Mouse (Mus musculus): ENCODE results near the gene Ptgr2. TPM values are rescaled to one million over a fixed set of nuclear protein-coding genes. Genes with fewer than 3 reads are reported as not detected.

Gene Ptgr2
- polyA plus RNA-seq, 1 experiment from 2014 or later, result 21.1 TPM

DNA sequence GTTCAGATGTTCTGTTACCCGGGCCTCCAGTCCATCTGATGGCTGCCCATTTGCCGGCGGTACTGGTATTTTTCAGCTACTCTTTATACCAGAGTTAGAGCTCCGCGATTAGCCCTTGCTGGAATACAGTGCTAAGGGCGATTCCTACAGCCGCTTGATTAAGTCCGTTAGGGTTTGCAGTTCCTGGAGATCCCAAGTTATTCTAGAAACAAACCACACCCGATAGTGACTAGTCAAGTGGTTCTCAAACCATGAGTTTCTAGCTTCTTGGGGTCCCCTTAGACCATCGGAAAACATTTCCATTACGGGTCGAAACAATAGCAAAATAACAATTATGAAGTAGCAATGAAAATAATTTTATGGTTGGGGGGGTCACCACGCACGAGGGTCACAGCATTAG, 641 bp upstream of the Ptgr2 start:
- Histone ChIP-seq H3K27me3 (ENCODE audit: control insufficient read depth, insufficient read depth, low read length) (no peaks in the 10 kb centered on the region), H3K9me3 (ENCODE audit: control insufficient read depth, low read length) (no peaks in the 10 kb centered on the region), H3K4me2 (replicated peaks; ENCODE audit: low read depth, low read length) (peak overlapping the region; percentile 67), H3K4me1 (ENCODE audit: control insufficient read depth, insufficient read depth, low read length) (0 out of 2 replicates have a peak, but pooled peaks cover 4% of the 10 kb centered on the region), H3K4me3 (ENCODE audit: low read length) (peak overlapping the region; percentile 57; the same call in 1 of the 2 replicates), H3K36me3 (ENCODE audit: control insufficient read depth, insufficient read depth, low read length) (no peaks in the 10 kb centered on the region), H3K27ac (ENCODE audit: low read depth, low read length) (no peak overlapping the region), H3K9ac (ENCODE audit: low read depth, low read length) (no peak overlapping the region)
- 77% methylated on average over 14 of the region's 14 CpGs for WGBS
- no peak for ATAC-seq (ENCODE audit: low FRiP score, low TSS enrichment)

DNA sequence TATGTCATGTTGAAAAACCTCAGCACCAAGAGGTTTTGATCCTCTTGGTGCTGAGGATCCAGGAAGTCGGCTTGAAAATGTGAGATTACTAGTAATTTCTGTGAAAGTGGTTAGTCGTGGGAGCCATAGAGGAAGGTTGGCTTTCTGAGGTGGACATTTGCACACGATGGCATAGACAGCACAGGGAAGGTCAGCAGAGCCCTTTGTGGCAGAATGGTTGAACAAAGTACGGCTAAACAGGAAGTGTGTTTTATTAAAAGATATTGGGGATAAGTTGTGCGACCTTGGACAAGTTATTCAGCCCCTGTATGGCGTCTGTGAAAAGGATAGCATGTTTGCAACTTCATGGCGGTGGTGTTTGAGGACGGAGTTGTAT, 549 bp downstream of the Ptgr2 start:
- Histone ChIP-seq H3K4me1 (ENCODE audit: control insufficient read depth, insufficient read depth, low read length) (0 out of 2 replicates have a peak, but pooled peaks cover 4% of the 10 kb centered on the region), H3K36me3 (ENCODE audit: control insufficient read depth, insufficient read depth, low read length) (no peaks in the 10 kb centered on the region), H3K9ac (ENCODE audit: low read depth, low read length) (peak overlapping the region; percentile 68), H3K4me2 (replicated peaks; ENCODE audit: low read depth, low read length) (peak overlapping the region; percentile 67), H3K9me3 (ENCODE audit: control insufficient read depth, low read length) (no peaks in the 10 kb centered on the region), H3K27me3 (ENCODE audit: control insufficient read depth, insufficient read depth, low read length) (no peaks in the 10 kb centered on the region), H3K27ac (ENCODE audit: low read depth, low read length) (no peak overlapping the region), H3K4me3 (ENCODE audit: low read length) (peak overlapping the region; percentile 57)
- ATAC-seq (ENCODE audit: low FRiP score, low TSS enrichment), result no peak
- WGBS, result 36% methylated on average over 8 of the region's 8 CpGs

GRCm38 (mm10) chr12:84288461-84288860, 3.4 kb downstream of the Ptgr2 start:
- Histone ChIP-seq H3K27me3 (ENCODE audit: control insufficient read depth, insufficient read depth, low read length) (no peaks in the 10 kb centered on the region), H3K36me3 (ENCODE audit: control insufficient read depth, insufficient read depth, low read length) (no peaks in the 10 kb centered on the region; the same call in 1 of the 2 replicates), H3K4me3 (ENCODE audit: low read length) (no peak overlapping the region), H3K27ac (ENCODE audit: low read depth, low read length) (no peak overlapping the region), H3K9me3 (ENCODE audit: control insufficient read depth, low read length) (no peaks in the 10 kb centered on the region), H3K9ac (ENCODE audit: low read depth, low read length) (no peak overlapping the region), H3K4me1 (ENCODE audit: control insufficient read depth, insufficient read depth, low read length) (0 out of 2 replicates have a peak, but pooled peaks cover 4% of the 10 kb centered on the region), H3K4me2 (replicated peaks; ENCODE audit: low read depth, low read length) (no peak overlapping the region)
- ATAC-seq (ENCODE audit: low FRiP score, low TSS enrichment), result no peak
- 60% methylated on average over 3 of the region's 3 CpGs for WGBS

- H3K36me3 ChIP-seq (ENCODE audit: control insufficient read depth, insufficient read depth, low read length), result peaks cover 13% of the 10 kb centered on the region
- no peak overlapping the region for H3K4me3 ChIP-seq (ENCODE audit: low read length)
- ATAC-seq (ENCODE audit: low FRiP score, low TSS enrichment), result no peak
- no peak overlapping the region for H3K9ac ChIP-seq (ENCODE audit: low read depth, low read length)
- H3K4me2 ChIP-seq (replicated peaks; ENCODE audit: low read depth, low read length), result no peak overlapping the region
- 94% methylated on average over 6 of the region's 6 CpGs for WGBS
- no peaks in the 10 kb centered on the region for H3K27me3 ChIP-seq (ENCODE audit: control insufficient read depth, insufficient read depth, low read length)
- no peak overlapping the region for H3K27ac ChIP-seq (ENCODE audit: low read depth, low read length)
- H3K9me3 ChIP-seq (ENCODE audit: control insufficient read depth, low read length), result no peaks in the 10 kb centered on the region
- no peaks in the 10 kb centered on the region for H3K4me1 ChIP-seq (ENCODE audit: control insufficient read depth, insufficient read depth, low read length)
Observed at GRCm38 (mm10) chr12:84297851-84298250, 12.8 kb downstream of the Ptgr2 start.

DNA sequence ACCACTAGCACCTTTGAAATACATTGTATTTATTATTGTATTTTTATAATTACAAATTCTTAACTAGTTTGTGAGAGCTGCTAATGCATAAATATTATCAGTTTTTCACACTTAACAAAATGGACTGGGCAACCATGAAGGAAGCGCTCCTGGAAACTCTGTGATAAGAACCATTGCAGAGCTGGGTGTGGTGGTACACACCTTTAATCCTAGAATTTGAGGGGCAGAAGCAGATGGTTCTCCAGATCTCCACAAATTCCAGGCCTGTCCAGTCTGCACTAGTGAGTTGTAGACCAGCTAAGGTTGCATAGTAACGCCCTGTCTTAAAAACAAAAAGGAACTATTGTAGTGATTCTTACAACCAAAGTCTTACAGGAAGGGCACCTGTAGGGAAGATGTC, 14.2 kb downstream of the Ptgr2 start:
- Histone ChIP-seq H3K9me3 (ENCODE audit: control insufficient read depth, low read length) (no peaks in the 10 kb centered on the region), H3K4me3 (ENCODE audit: low read length) (no peak overlapping the region), H3K9ac (ENCODE audit: low read depth, low read length) (no peak overlapping the region), H3K27me3 (ENCODE audit: control insufficient read depth, insufficient read depth, low read length) (no peaks in the 10 kb centered on the region), H3K4me1 (ENCODE audit: control insufficient read depth, insufficient read depth, low read length) (no peaks in the 10 kb centered on the region), H3K4me2 (replicated peaks; ENCODE audit: low read depth, low read length) (no peak overlapping the region), H3K36me3 (ENCODE audit: control insufficient read depth, insufficient read depth, low read length) (peaks cover 13% of the 10 kb centered on the region), H3K27ac (ENCODE audit: low read depth, low read length) (no peak overlapping the region)
- ATAC-seq (ENCODE audit: low FRiP score, low TSS enrichment), result no peak
- WGBS, result 93% methylated on average over 2 of the region's 2 CpGs

DNA sequence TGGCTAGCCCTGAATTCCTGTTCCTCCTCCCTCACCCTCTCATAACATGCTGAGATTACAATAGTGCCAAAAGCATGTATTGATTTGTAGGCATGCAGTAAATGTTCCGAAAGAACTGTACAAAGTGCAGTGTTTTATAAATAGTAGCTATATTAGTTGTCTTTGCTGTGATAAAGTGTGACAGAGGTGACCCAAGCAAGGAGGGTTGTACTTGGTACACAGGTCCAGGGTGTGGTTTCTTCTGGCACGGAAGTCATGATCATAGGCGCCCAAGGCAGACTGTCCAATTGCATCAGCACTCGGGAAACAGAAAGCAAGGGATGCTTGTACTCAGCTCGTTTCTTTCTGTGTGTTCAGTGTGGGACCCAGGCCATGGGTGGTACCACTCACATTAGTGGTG, 19.1 kb downstream of the Ptgr2 start:
- H3K4me2 ChIP-seq (replicated peaks; ENCODE audit: low read depth, low read length), result no peak overlapping the region
- H3K9me3 ChIP-seq (ENCODE audit: control insufficient read depth, low read length), result no peaks in the 10 kb centered on the region
- no peak for ATAC-seq (ENCODE audit: low FRiP score, low TSS enrichment)
- H3K4me1 ChIP-seq (ENCODE audit: control insufficient read depth, insufficient read depth, low read length), result no peaks in the 10 kb centered on the region
- H3K27me3 ChIP-seq (ENCODE audit: control insufficient read depth, insufficient read depth, low read length), result no peaks in the 10 kb centered on the region
- peaks cover 6% of the 10 kb centered on the region for H3K36me3 ChIP-seq (ENCODE audit: control insufficient read depth, insufficient read depth, low read length)
- H3K9ac ChIP-seq (ENCODE audit: low read depth, low read length), result no peak overlapping the region
- no peak overlapping the region for H3K27ac ChIP-seq (ENCODE audit: low read depth, low read length)
- no peak overlapping the region for H3K4me3 ChIP-seq (ENCODE audit: low read length)
- WGBS, result 87% methylated on average over 5 of the region's 5 CpGs

GRCm38 (mm10) chr12:84304554-84304953, 19.5 kb downstream of the Ptgr2 start:
- Histone ChIP-seq H3K9me3 (ENCODE audit: control insufficient read depth, low read length) (no peaks in the 10 kb centered on the region), H3K36me3 (ENCODE audit: control insufficient read depth, insufficient read depth, low read length) (peaks cover 7% of the 10 kb centered on the region), H3K27ac (ENCODE audit: low read depth, low read length) (no peak overlapping the region), H3K4me3 (ENCODE audit: low read length) (no peak overlapping the region), H3K4me2 (replicated peaks; ENCODE audit: low read depth, low read length) (no peak overlapping the region), H3K4me1 (ENCODE audit: control insufficient read depth, insufficient read depth, low read length) (no peaks in the 10 kb centered on the region), H3K27me3 (ENCODE audit: control insufficient read depth, insufficient read depth, low read length) (no peaks in the 10 kb centered on the region), H3K9ac (ENCODE audit: low read depth, low read length) (no peak overlapping the region)
- 81% methylated on average over 1 of the region's 1 CpGs for WGBS
- no peak for ATAC-seq (ENCODE audit: low FRiP score, low TSS enrichment)

GRCm38 (mm10) chr12:84311306-84311705, 26.3 kb downstream of the Ptgr2 start:
- no peaks in the 10 kb centered on the region for H3K27me3 ChIP-seq (ENCODE audit: control insufficient read depth, insufficient read depth, low read length)
- H3K4me1 ChIP-seq (ENCODE audit: control insufficient read depth, insufficient read depth, low read length), result peaks cover 5% of the 10 kb centered on the region
- peaks cover 7% of the 10 kb centered on the region for H3K36me3 ChIP-seq (ENCODE audit: control insufficient read depth, insufficient read depth, low read length)
- WGBS, result 81% methylated on average over 4 of the region's 5 CpGs
- no peak overlapping the region for H3K9ac ChIP-seq (ENCODE audit: low read depth, low read length)
- H3K27ac ChIP-seq (ENCODE audit: low read depth, low read length), result no peak overlapping the region
- no peak for ATAC-seq (ENCODE audit: low FRiP score, low TSS enrichment)
- no peak overlapping the region for H3K4me2 ChIP-seq (replicated peaks; ENCODE audit: low read depth, low read length)
- no peaks in the 10 kb centered on the region for H3K9me3 ChIP-seq (ENCODE audit: control insufficient read depth, low read length)
- no peak overlapping the region for H3K4me3 ChIP-seq (ENCODE audit: low read length)

- peak overlapping the region; percentile 85 for H3K4me3 ChIP-seq (ENCODE audit: low read length)
- H3K4me2 ChIP-seq (replicated peaks; ENCODE audit: low read depth, low read length), result peak overlapping the region; percentile 60
- 41% methylated on average over 7 of the region's 7 CpGs for WGBS
- H3K9me3 ChIP-seq (ENCODE audit: control insufficient read depth, low read length), result no peaks in the 10 kb centered on the region
- no peak overlapping the region for H3K27ac ChIP-seq (ENCODE audit: low read depth, low read length)
- H3K27me3 ChIP-seq (ENCODE audit: control insufficient read depth, insufficient read depth, low read length), result no peaks in the 10 kb centered on the region
- no peaks in the 10 kb centered on the region for H3K36me3 ChIP-seq (ENCODE audit: control insufficient read depth, insufficient read depth, low read length)
- H3K4me1 ChIP-seq (ENCODE audit: control insufficient read depth, insufficient read depth, low read length), result peaks cover 18% of the 10 kb centered on the region
- H3K9ac ChIP-seq (ENCODE audit: low read depth, low read length), result peak overlapping the region; percentile 90
- no peak for ATAC-seq (ENCODE audit: low FRiP score, low TSS enrichment)
Observed at GRCm38 (mm10) chr12:84316006-84316405, 31.0 kb downstream of the Ptgr2 start.
